Mouse (Mus musculus) liver, adult 2 months (tissue): ENCODE results near the gene Slc39a11.

Experiments
- CTCF ChIP-seq: fragments of 200-500 bp; IDR thresholded peaks from 2 replicates; pipeline ENCODE4 v1.5.1; 2011; ENCODE audit warnings: low read depth, low read length, control low read depth
- POLR2A ChIP-seq: fragments of 200-500 bp; IDR thresholded peaks from 2 replicates; pipeline ENCODE4 v1.6.1; 2011; ENCODE audit warnings: low read length, control low read depth; ENCODE audit not compliant: insufficient read depth; ENCODE audit errors: extremely low read depth

DNA sequence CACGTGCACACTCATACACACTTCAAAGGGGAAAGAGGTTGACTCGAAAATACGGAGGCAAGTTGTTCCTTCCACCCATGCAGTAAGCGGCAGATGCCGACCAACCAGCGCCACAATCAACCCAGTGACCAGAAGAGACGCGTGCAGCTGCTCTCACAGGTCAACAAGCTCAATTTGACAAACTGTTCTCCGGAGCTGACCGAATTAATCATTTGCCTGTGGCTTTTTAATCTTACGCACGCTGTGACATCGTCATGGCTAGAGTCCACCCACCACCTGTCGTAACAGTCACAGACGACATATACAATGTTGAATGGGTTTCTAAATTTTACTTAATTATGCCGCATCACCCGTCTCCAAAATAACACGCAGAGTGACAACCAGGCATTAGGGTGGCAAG is 124.1 kb downstream of the Slc39a11 start:
- no peak for TF ChIP-seq CTCF
- TF ChIP-seq POLR2A = no peak
